Mouse (Mus musculus) liver, postnatal 0 days (tissue): ENCODE data around the gene Cbx1.

Source experiments
- CTCF ChIP-seq: sonication (generic); IDR thresholded peaks from 2 replicates; pipeline ENCODE4 v1.5.1; 2016; ENCODE audit warnings: antibody characterized with exemption, low read depth
- EP300 ChIP-seq: IDR thresholded peaks from 2 replicates; pipeline ENCODE4 v1.6.1; 2016; ENCODE audit warnings: antibody characterized with exemption, low read depth, mild to moderate bottlenecking

DNA sequence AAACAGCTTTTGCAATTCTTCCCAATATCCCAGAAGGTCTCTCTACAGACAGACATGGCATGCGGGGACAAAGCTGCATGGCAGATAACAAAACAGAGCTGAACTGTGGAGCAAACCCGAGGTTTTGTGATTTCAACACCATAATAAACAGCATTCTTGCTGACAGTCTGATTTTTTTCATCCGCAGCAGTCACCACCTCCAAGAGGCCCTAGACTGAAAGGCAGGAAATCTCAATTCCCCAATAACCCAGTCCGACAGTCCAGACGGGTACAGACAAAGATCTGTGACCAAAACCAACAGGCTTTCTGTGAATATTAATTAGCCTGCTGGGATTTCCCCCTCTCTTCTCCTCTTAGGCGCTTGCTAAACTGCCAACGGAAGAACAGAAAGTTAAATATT, 13.3 kb upstream of the Cbx1 start:
- TF ChIP-seq EP300: no peak
- no peak for TF ChIP-seq CTCF
